Mouse (Mus musculus) cerebellum, adult 2 months (tissue): ENCODE data around the gene Rnase2b.

Experiments
- CTCF ChIP-seq: fragments of 200-500 bp; IDR thresholded peaks from 2 replicates; pipeline ENCODE4 v1.5.1; 2011; ENCODE audit warnings: low read depth, mild to moderate bottlenecking, control low read depth, low read length, moderate library complexity, borderline replicate concordance; ENCODE audit not compliant: insufficient read depth
- POLR2A ChIP-seq: fragments of 200-500 bp; IDR thresholded peaks from 2 replicates; pipeline ENCODE4 v1.6.1; 2011; ENCODE audit warnings: low read length, control low read depth, borderline replicate concordance; ENCODE audit not compliant: insufficient read depth

DNA sequence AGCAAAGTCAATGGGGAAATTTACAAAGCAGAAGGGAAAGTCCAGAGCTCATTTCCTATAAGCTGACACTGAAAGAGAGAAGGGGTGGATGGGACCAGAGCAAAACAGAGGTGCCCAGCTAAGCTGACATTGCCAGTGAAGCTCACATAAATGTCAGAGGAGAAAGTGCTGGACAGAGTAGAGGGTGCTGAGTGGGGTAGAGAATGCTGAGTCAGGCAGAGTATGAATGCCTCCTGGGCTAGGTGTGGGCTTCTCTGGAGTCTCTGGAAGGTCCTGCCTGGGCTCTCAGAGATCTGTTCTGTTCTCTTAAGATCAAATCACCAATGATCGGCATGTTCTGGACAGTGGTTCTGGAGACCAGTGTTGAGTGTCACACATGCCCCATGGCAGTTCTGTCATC is 3.4 kb downstream of the Rnase2b start:
- TF ChIP-seq CTCF (no peak), POLR2A (no peak)
